Mouse (Mus musculus) kidney, adult 2 months (tissue): ENCODE measurements around the gene Fbxl15.

ENCODE experiments used
- CTCF ChIP-seq: fragments of 200-500 bp; conservative IDR thresholded peaks from 2 replicates; pipeline ENCODE4 v1.5.1; 2011; ENCODE audit warnings: low read depth, mild to moderate bottlenecking, control low read depth, low read length, moderate library complexity, mixed read lengths; ENCODE audit not compliant: insufficient read depth, insufficient read length
- POLR2A ChIP-seq: fragments of 200-500 bp; IDR thresholded peaks from one replicate; pipeline ENCODE4 v1.6.1; 2011; ENCODE audit warnings: low read depth, low read length, control low read depth

GRCm38 (mm10) chr19:46375891-46376290, 47.9 kb downstream of the Fbxl15 start:
- no peak for TF ChIP-seq POLR2A
- no peak for TF ChIP-seq CTCF
